Mouse (Mus musculus) ES-Bruce4 (cell line): ENCODE results near the gene Gm5134.

Experiments used
- CTCF ChIP-seq: IDR thresholded peaks from one replicate; pipeline ENCODE4 v1.8.1; 2011; ENCODE audit warnings: low read depth, low read length
- POLR2A ChIP-seq: IDR thresholded peaks from one replicate; pipeline ENCODE4 v1.8.1; 2011; ENCODE audit warnings: low read length; ENCODE audit not compliant: insufficient read depth

GRCm38 (mm10) chr10:75932891-75933290, 21.4 kb upstream of the Gm5134 start, which contains the start of gene Chchd10:
- TF ChIP-seq POLR2A: no peak
- TF ChIP-seq CTCF: no peak
